Mouse (Mus musculus): ENCODE results near the gene Acss2.
"Not testable (repeated sequence)": the region's sequence is repeated elsewhere in the genome, so short reads cannot be mapped to it uniquely, and the experiment has no call there.

Acss2 gene

GRCm38 (mm10) chr2:155590876-155591275, 73.1 kb downstream of the Acss2 start:
- no peak for DNase-seq (ENCODE audit: low spot score)

GRCm38 (mm10) chr2:155591676-155592075, 73.9 kb downstream of the Acss2 start:
- DNase-seq (ENCODE audit: low spot score): no peak

- peak; percentile 98 for DNase-seq (ENCODE audit: low spot score)
Measured at GRCm38 (mm10) chr2:155592137-155592853, 74.5 kb downstream of the Acss2 start, which contains the start of gene Gss. Gene Gss (minus strand): TSS chr2:155592810.

- no peak for DNase-seq (ENCODE audit: low spot score)
Measured at GRCm38 (mm10) chr2:155592854-155593283, 75.1 kb downstream of the Acss2 start.

GRCm38 (mm10) chr2:155595516-155595915, 77.8 kb downstream of the Acss2 start:
- no peak for DNase-seq (ENCODE audit: low spot score)

GRCm38 (mm10) chr2:155603707-155604106, 86.0 kb downstream of the Acss2 start:
- no peak for DNase-seq (ENCODE audit: low spot score)

GRCm38 (mm10) chr2:155604560-155605235, 87.0 kb downstream of the Acss2 start:
- DNase-seq (ENCODE audit: low spot score): no peak

GRCm38 (mm10) chr2:155605236-155605589, 87.5 kb downstream of the Acss2 start:
- not testable (repeated sequence) for DNase-seq (ENCODE audit: low spot score)

GRCm38 (mm10) chr2:155606360-155606759, 88.6 kb downstream of the Acss2 start:
- no peak for DNase-seq (ENCODE audit: low spot score)

- DNase-seq (ENCODE audit: low spot score): no peak
Measured at GRCm38 (mm10) chr2:155610978-155611377, 93.2 kb downstream of the Acss2 start, which contains the start of gene Myh7b. Gene Myh7b (plus strand): TSS chr2:155611212.

GRCm38 (mm10) chr2:155611834-155612550, 94.2 kb downstream of the Acss2 start:
- no peak for DNase-seq (ENCODE audit: low spot score)

- no peak for DNase-seq (ENCODE audit: low spot score)
Measured at GRCm38 (mm10) chr2:155613326-155613755, 95.6 kb downstream of the Acss2 start.

- DNase-seq (ENCODE audit: low spot score): no peak
Measured at GRCm38 (mm10) chr2:155613953-155614352, 96.2 kb downstream of the Acss2 start.

- no peak for DNase-seq (ENCODE audit: low spot score)
Measured at GRCm38 (mm10) chr2:155616971-155617370, 99.2 kb downstream of the Acss2 start.

GRCm38 (mm10) chr2:155619817-155620216, 102.1 kb downstream of the Acss2 start:
- peak; percentile 81 for DNase-seq (ENCODE audit: low spot score)

- no peak for DNase-seq (ENCODE audit: low spot score)
Measured at GRCm38 (mm10) chr2:155622606-155623005, 104.9 kb downstream of the Acss2 start.

- DNase-seq (ENCODE audit: low spot score): no peak
Measured at GRCm38 (mm10) chr2:155623996-155624395, 106.2 kb downstream of the Acss2 start.

- no peak for DNase-seq (ENCODE audit: low spot score)
Measured at GRCm38 (mm10) chr2:155624730-155625129, 107.0 kb downstream of the Acss2 start.

- no peak for DNase-seq (ENCODE audit: low spot score)
Measured at GRCm38 (mm10) chr2:155626277-155626676, 108.5 kb downstream of the Acss2 start.

GRCm38 (mm10) chr2:155627030-155627738, 109.4 kb downstream of the Acss2 start:
- DNase-seq (ENCODE audit: low spot score): no peak

GRCm38 (mm10) chr2:155628112-155628511, 110.4 kb downstream of the Acss2 start:
- no peak for DNase-seq (ENCODE audit: low spot score)

- DNase-seq (ENCODE audit: low spot score): no peak
Measured at GRCm38 (mm10) chr2:155628519-155628918, 110.8 kb downstream of the Acss2 start.
